Mouse (Mus musculus): ENCODE results near the gene Rsph6a. TPM values are rescaled to one million over a fixed set of nuclear protein-coding genes. Genes with fewer than 3 reads are reported as not detected.

Rsph6a gene
- polyA plus RNA-seq, 1 experiment from 2014 or later: not detected

GRCm38 (mm10) chr7:19121686-19122085 lies 67.2 kb downstream of the Rsph6a start:
- peaks cover 13% of the 10 kb centered on the region for H3K36me3 ChIP-seq (replicated peaks)

More at GRCm38 (mm10) chr7:19121686-19122085, 67.2 kb downstream of the Rsph6a start:
- no peak overlapping the region for H3K27ac ChIP-seq (replicated peaks)
- 94% methylated on average over 4 of the region's 4 CpGs for WGBS
- H3K4me1 ChIP-seq: peaks cover 24% of the 10 kb centered on the region
- peaks cover 11% of the 10 kb centered on the region for H3K9me3 ChIP-seq
- no peak overlapping the region for H3K4me3 ChIP-seq
- H3K27me3 ChIP-seq (replicated peaks; ENCODE audit: low read depth, poor library complexity, severe bottlenecking): peaks cover 12% of the 10 kb centered on the region
- no peak for DNase-seq (ENCODE audit: low spot score)

Small RNA genes lying within 50 kb of the gene (microRNA-seq; reads per million reads assigned to microRNA genes)
- not detected for gene Mir3100

Other genes starting within 250 kb of the Rsph6a start
- gene Psg17, start 233.1 kb upstream of the Rsph6a start, polyA plus RNA-seq (2016; fragmentation: Nextera tagmentation; extraction: Ambion mirVana): 0.11 TPM in 1 of 2 replicates, not detected in the other
- gene Mill2, start 214.7 kb upstream of the Rsph6a start, polyA plus RNA-seq (2016; fragmentation: Nextera tagmentation; extraction: Ambion mirVana): not detected in 2 replicates
- 0.69 and 0.70 TPM in 2 replicates for gene Pglyrp1, start 183.4 kb upstream of the Rsph6a start, polyA plus RNA-seq (2016; fragmentation: Nextera tagmentation; extraction: Ambion mirVana)
- gene Ccdc61, start 144.3 kb upstream of the Rsph6a start, polyA plus RNA-seq (2016; fragmentation: Nextera tagmentation; extraction: Ambion mirVana): 30.9 and 34.8 TPM in 2 replicates
- gene Nova2, start 128.8 kb upstream of the Rsph6a start, polyA plus RNA-seq (2016; fragmentation: Nextera tagmentation; extraction: Ambion mirVana): 0.98 and 1.5 TPM in 2 replicates
- not detected in 2 replicates for gene Nanos2, start 67.3 kb upstream of the Rsph6a start, polyA plus RNA-seq (2016; fragmentation: Nextera tagmentation; extraction: Ambion mirVana)
- 4.0 and 4.1 TPM in 2 replicates for gene Mypop, start 63.4 kb upstream of the Rsph6a start, polyA plus RNA-seq (2016; fragmentation: Nextera tagmentation; extraction: Ambion mirVana)
- 25.0 and 25.7 TPM in 2 replicates for gene Irf2bp1, start 50.6 kb upstream of the Rsph6a start, polyA plus RNA-seq (2016; fragmentation: Nextera tagmentation; extraction: Ambion mirVana)
- not detected in 2 replicates for gene Foxa3, start 31.2 kb upstream of the Rsph6a start, polyA plus RNA-seq (2016; fragmentation: Nextera tagmentation; extraction: Ambion mirVana)
- gene Sympk, start 30.3 kb upstream of the Rsph6a start, polyA plus RNA-seq (2016; fragmentation: Nextera tagmentation; extraction: Ambion mirVana): 43.4 and 45.2 TPM in 2 replicates
- 16.8 and 18.0 TPM in 2 replicates for gene Dmwd, start 21.5 kb downstream of the Rsph6a start, polyA plus RNA-seq (2016; fragmentation: Nextera tagmentation; extraction: Ambion mirVana)
- gene Dmpk, start 29.2 kb downstream of the Rsph6a start, polyA plus RNA-seq (2016; fragmentation: Nextera tagmentation; extraction: Ambion mirVana): 7.0 and 9.1 TPM in 2 replicates
- 6.3 and 7.6 TPM in 2 replicates for gene Six5, start 39.9 kb downstream of the Rsph6a start, polyA plus RNA-seq (2016; fragmentation: Nextera tagmentation; extraction: Ambion mirVana)
- 0.99 and 1.9 TPM in 2 replicates for gene Gm4969, start 63.7 kb downstream of the Rsph6a start, polyA plus RNA-seq (2016; fragmentation: Nextera tagmentation; extraction: Ambion mirVana)
- 15.9 and 18.0 TPM in 2 replicates for gene Fbxo46, start 65.2 kb downstream of the Rsph6a start, polyA plus RNA-seq (2016; fragmentation: Nextera tagmentation; extraction: Ambion mirVana)
- gene Qpctl, start 94.6 kb downstream of the Rsph6a start, polyA plus RNA-seq (2016; fragmentation: Nextera tagmentation; extraction: Ambion mirVana): 14.6 and 15.1 TPM in 2 replicates
- gene Snrpd2, start 95.0 kb downstream of the Rsph6a start, polyA plus RNA-seq (2016; fragmentation: Nextera tagmentation; extraction: Ambion mirVana): 178 and 189 TPM in 2 replicates
- 1.4 and 1.6 TPM in 2 replicates for gene Gipr, start 111.4 kb downstream of the Rsph6a start, polyA plus RNA-seq (2016; fragmentation: Nextera tagmentation; extraction: Ambion mirVana)
- gene Eml2, start 121.7 kb downstream of the Rsph6a start, polyA plus RNA-seq (2016; fragmentation: Nextera tagmentation; extraction: Ambion mirVana): 5.2 and 6.2 TPM in 2 replicates
- 1.7 and 2.0 TPM in 2 replicates for gene Gpr4, start 157.8 kb downstream of the Rsph6a start, polyA plus RNA-seq (2016; fragmentation: Nextera tagmentation; extraction: Ambion mirVana)
- 46.4 and 49.4 TPM in 2 replicates for gene Opa3, start 173.6 kb downstream of the Rsph6a start, polyA plus RNA-seq (2016; fragmentation: Nextera tagmentation; extraction: Ambion mirVana)
- 56.7 and 61.1 TPM in 2 replicates for gene Vasp, start 217.1 kb downstream of the Rsph6a start, polyA plus RNA-seq (2016; fragmentation: Nextera tagmentation; extraction: Ambion mirVana)
- gene Ppm1n, start 225.4 kb downstream of the Rsph6a start, polyA plus RNA-seq (2016; fragmentation: Nextera tagmentation; extraction: Ambion mirVana): 0.25 TPM in 1 of 2 replicates, not detected in the other
- gene Rtn2, start 227.9 kb downstream of the Rsph6a start, polyA plus RNA-seq (2016; fragmentation: Nextera tagmentation; extraction: Ambion mirVana): 16.6 and 18.8 TPM in 2 replicates